Mouse (Mus musculus) cerebellum, adult 2 months (tissue): ENCODE measurements around the gene Rbm47.

ENCODE experiments used
- CTCF ChIP-seq: fragments of 200-500 bp; IDR thresholded peaks from 2 replicates; pipeline ENCODE4 v1.5.1; 2011; ENCODE audit warnings: low read depth, mild to moderate bottlenecking, control low read depth, low read length, moderate library complexity, borderline replicate concordance; ENCODE audit not compliant: insufficient read depth
- POLR2A ChIP-seq: fragments of 200-500 bp; IDR thresholded peaks from 2 replicates; pipeline ENCODE4 v1.6.1; 2011; ENCODE audit warnings: low read length, control low read depth, borderline replicate concordance; ENCODE audit not compliant: insufficient read depth

DNA sequence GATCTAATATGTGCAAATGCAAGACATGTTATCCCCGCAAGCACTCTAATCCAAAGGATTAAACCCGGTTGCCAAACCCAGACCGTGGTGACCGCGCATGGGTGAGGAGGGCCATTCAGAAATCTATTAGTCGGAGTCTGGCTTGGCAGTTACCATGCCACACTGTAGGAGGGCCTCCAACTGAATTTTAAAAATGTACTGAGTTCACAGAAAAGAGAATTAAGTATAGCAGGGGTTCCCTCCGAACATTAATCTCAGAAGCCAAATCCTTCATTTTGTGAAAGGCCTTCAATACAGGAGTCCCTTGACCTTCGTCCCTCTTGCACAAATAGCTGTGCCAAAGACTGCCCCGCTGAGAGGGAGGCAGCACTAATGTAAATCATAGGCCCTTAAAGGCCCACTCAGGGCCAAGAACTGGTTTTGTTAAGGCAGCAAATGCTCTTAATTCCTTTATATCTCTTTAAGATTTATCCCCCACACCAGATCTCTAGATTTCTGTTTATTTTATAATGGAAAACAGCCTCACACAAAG lies 16.4 kb downstream of the Rbm47 start:
- TF ChIP-seq CTCF (no peak), POLR2A (no peak)
